In genomic region chr13:99859082-99859481, GRCm38 (mm10) we compare ENCODE assay signal across 8 mouse cellular contexts. TPM values are rescaled to one million over a fixed set of nuclear protein-coding genes. Genes with fewer than 3 reads are reported as not detected.
DNase-seq lines count a peak whose midpoint lies in the region; ATAC-seq and TF ChIP-seq lines count a peak whose summit lies in the region.

No protein-coding gene starts in this region.

- ATAC-seq in intestine, postnatal 0 days: no peak
- ATAC-seq in intestine, embryonic 16.5 days: no peak
- ATAC-seq in hindbrain, embryonic 14.5 days (ENCODE audit: low FRiP score): peak; percentile 68; the same call in 1 of the 2 replicates

- no peak overlapping the region for H3K4me3 ChIP-seq in intestine, postnatal 0 days (ENCODE audit: low read depth, low read length)
- H3K4me3 ChIP-seq in intestine, embryonic 16.5 days (ENCODE audit: low read length): no peak overlapping the region
- no peak overlapping the region for H3K4me3 ChIP-seq in ES-E14 (ENCODE audit: insufficient read depth in 1 of 2, low read depth in 1 of 2, low read length in 2 of 2, poor library complexity in 1 of 2, severe bottlenecking in 1 of 2)
- H3K4me3 ChIP-seq in hindbrain, embryonic 14.5 days (replicated peaks; ENCODE audit: low read length): no peak overlapping the region

- DNase-seq in ES-E14 (ENCODE audit: low read depth, low spot score): peak; percentile 78
- peak; percentile 35 for DNase-seq in c-Kit-positive CD71-negative TER-119-negative erythroid progenitor cells, embryonic 14.5 days (ENCODE audit: low read depth)
- DNase-seq in hindbrain, embryonic 14.5 days (ENCODE audit: low spot score): peak; percentile 91
- DNase-seq in lung, postnatal 14 days: peak; percentile 42
- DNase-seq in right cerebral cortex, postnatal 25 days: peak; percentile 32
- no peak for DNase-seq in urinary bladder, postnatal 36 days (ENCODE audit: low spot score in 2 of 2)

- H3K4me1 ChIP-seq in intestine, postnatal 0 days (replicated peaks; ENCODE audit: control insufficient read depth, insufficient read depth, low read length): no peaks in the 10 kb centered on the region
- no peaks in the 10 kb centered on the region for H3K4me1 ChIP-seq in intestine, embryonic 16.5 days (ENCODE audit: control insufficient read depth, insufficient read depth, low read length)
- peaks cover 0 to 2% of the 10 kb centered on the region in 2 experiments; a peak in 2 of 4 replicates for H3K4me1 ChIP-seq in ES-E14 (ENCODE audit: control insufficient read depth in 2 of 2, insufficient read depth in 2 of 2, low read length in 2 of 2, poor library complexity in 1 of 2)
- H3K4me1 ChIP-seq in hindbrain, embryonic 14.5 days (replicated peaks; ENCODE audit: control insufficient read depth, insufficient read depth, low read length): no peaks in the 10 kb centered on the region

- no peak overlapping the region for H3K4me2 ChIP-seq in intestine, postnatal 0 days (replicated peaks; ENCODE audit: low read depth)
- no peak overlapping the region for H3K4me2 ChIP-seq in intestine, embryonic 16.5 days (ENCODE audit: low read depth, low read length)
- no peak overlapping the region for H3K4me2 ChIP-seq in hindbrain, embryonic 14.5 days (replicated peaks)

- no peaks in the 10 kb centered on the region for H3K36me3 ChIP-seq in intestine, postnatal 0 days (ENCODE audit: control insufficient read depth, insufficient read depth)
- no peaks in the 10 kb centered on the region for H3K36me3 ChIP-seq in intestine, embryonic 16.5 days (ENCODE audit: control insufficient read depth, insufficient read depth, low read length)
- H3K36me3 ChIP-seq in ES-E14 (ENCODE audit: control insufficient read depth, insufficient read depth, low read length, poor library complexity, severe bottlenecking): no peaks in the 10 kb centered on the region
- H3K36me3 ChIP-seq in hindbrain, embryonic 14.5 days (replicated peaks; ENCODE audit: control insufficient read depth, insufficient read depth): no peaks in the 10 kb centered on the region

- no peak overlapping the region for H3K9ac ChIP-seq in intestine, postnatal 0 days (ENCODE audit: low read depth, low read length)
- no peak overlapping the region for H3K9ac ChIP-seq in intestine, embryonic 16.5 days (ENCODE audit: low read depth, low read length)
- no peak overlapping the region for H3K9ac ChIP-seq in ES-E14 (ENCODE audit: insufficient read depth, low read depth, low read length, poor library complexity, severe bottlenecking)
- H3K9ac ChIP-seq in hindbrain, embryonic 14.5 days: no peak overlapping the region

- TF ChIP-seq CTCF in intestine, postnatal 0 days (IDR thresholded peaks at IDR 0.05; ENCODE audit: low read depth): peak; percentile 78

- 9% methylated on average over 1 of the region's 1 CpGs for WGBS in intestine, postnatal 0 days
- WGBS in intestine, embryonic 16.5 days: 4% methylated on average over 1 of the region's 1 CpGs
- 12% methylated on average over 1 of the region's 1 CpGs for WGBS in hindbrain, embryonic 14.5 days

- H3K27me3 ChIP-seq in intestine, postnatal 0 days (replicated peaks; ENCODE audit: control insufficient read depth, insufficient read depth, low read length): no peaks in the 10 kb centered on the region
- no peaks in the 10 kb centered on the region for H3K27me3 ChIP-seq in intestine, embryonic 16.5 days (replicated peaks; ENCODE audit: control insufficient read depth, insufficient read depth, low read length)
- H3K27me3 ChIP-seq in hindbrain, embryonic 14.5 days (ENCODE audit: control insufficient read depth, insufficient read depth, low read length): no peaks in the 10 kb centered on the region

- no peaks in the 10 kb centered on the region for H3K9me3 ChIP-seq in intestine, postnatal 0 days (ENCODE audit: control insufficient read depth)
- no peaks in the 10 kb centered on the region for H3K9me3 ChIP-seq in intestine, embryonic 16.5 days (ENCODE audit: control insufficient read depth, low read length)
- no peaks in the 10 kb centered on the region for H3K9me3 ChIP-seq in ES-E14 (ENCODE audit: control insufficient read depth, insufficient read depth, low read depth, low read length)
- H3K9me3 ChIP-seq in hindbrain, embryonic 14.5 days (ENCODE audit: control insufficient read depth, low read length): no peaks in the 10 kb centered on the region

- H3K27ac ChIP-seq in intestine, postnatal 0 days (ENCODE audit: low read depth, low read length): no peak overlapping the region
- H3K27ac ChIP-seq in intestine, embryonic 16.5 days (ENCODE audit: low read length): no peak overlapping the region
- H3K27ac ChIP-seq in ES-E14 (ENCODE audit: insufficient read depth, low read depth, low read length, poor library complexity, severe bottlenecking): no peak overlapping the region
- H3K27ac ChIP-seq in hindbrain, embryonic 14.5 days: no peak overlapping the region

- in situ Hi-C loops in ES-E14 (cut with MboI; ENCODE audit: low sequenced_read_pairs in 2 of 2, unreplicated experiment in 2 of 2): no loop called here

TF ChIP-seq in ES-E14, 5 proteins besides CTCF, POLR2A, EP300 and RAD21:
- TF ChIP-seq ZC3H11A (IDR thresholded peaks at IDR 0.05; ENCODE audit: borderline replicate concordance, low read depth, low read length) (peak; percentile 80; the same call in 1 of the 2 replicates), HCFC1 (IDR thresholded peaks at IDR 0.05; ENCODE audit: borderline replicate concordance, insufficient read depth, low read length) (no peak), MAFK (IDR thresholded peaks at IDR 0.05; ENCODE audit: insufficient read depth, low read depth, low read length) (peak; percentile 41; the same call in 1 of the 2 replicates), CHD2 (IDR thresholded peaks at IDR 0.05; ENCODE audit: low read depth, low read length) (no peak)
TF ChIP-seq in ES-E14: peak in this region for 2.

RNA-seq across cellular contexts. Expression of gene Cartpt, which starts 41.8 kb away (rescaled TPM):
- polyA plus RNA-seq in intestine, postnatal 0 days (2015; fragmentation: Nextera tagmentation; extraction: Ambion mirVana): 32.5 and 34.1 TPM in 2 replicates
- polyA plus RNA-seq in intestine, embryonic 16.5 days (2015; fragmentation: Nextera tagmentation; extraction: Ambion mirVana): 20.8 and 25.7 TPM in 2 replicates
- not detected in 2 replicates for total RNA-seq in ES-E14 (2012; rRNA removed)
- 25.8 and 34.3 TPM in 2 replicates for polyA plus RNA-seq in hindbrain, embryonic 14.5 days (2014; fragmentation: Nextera tagmentation; extraction: Ambion mirVana)

Comparison
In these comparisons a context has a peak if more than half of its experiments do, and no peak if none do; other contexts are left out.
1. DNase-seq: peak in ES-E14 (single experiment), c-Kit-positive CD71-negative TER-119-negative erythroid progenitor cells, embryonic 14.5 days (single experiment), hindbrain, embryonic 14.5 days (single experiment), lung, postnatal 14 days (single experiment) and right cerebral cortex, postnatal 25 days (single experiment); none in urinary bladder, postnatal 36 days (0 of 2).